In genomic region chr6:56868565-56868964, GRCm38 (mm10) we compare ENCODE assay signal across 21 mouse cellular contexts. TPM values are rescaled to one million over a fixed set of nuclear protein-coding genes. Genes with fewer than 3 reads are reported as not detected.
DNase-seq lines count a peak whose midpoint lies in the region; ATAC-seq and TF ChIP-seq lines count a peak whose summit lies in the region.
"Had no signal": no experiment of that assay in that cellular context is flagged by ENCODE, and none has a peak within 500 bp of the region (broad histone marks: within the 10 kb centered on the region; RNA-seq: fewer than 3 reads in every experiment).

No protein-coding gene starts in this region.

- intact Hi-C loops in left cerebral cortex, postnatal 4 days (cut with DNase I), result no loop called here

- no peak overlapping the region for H3K4me3 ChIP-seq in liver, postnatal 0 days (ENCODE audit: low read depth, low read length)
- H3K4me3 ChIP-seq in liver, embryonic 11.5 days (ENCODE audit: low read depth, low read length), result no peak overlapping the region
- H3K4me3 ChIP-seq in hindbrain, embryonic 13.5 days, result no peak overlapping the region
- H3K4me3 ChIP-seq: forebrain, embryonic 13.5 days; heart, embryonic 15.5 days had no signal

- H3K4me2 ChIP-seq in liver, postnatal 0 days (ENCODE audit: low read depth, low read length), result no peak overlapping the region
- no peak overlapping the region for H3K4me2 ChIP-seq in liver, embryonic 11.5 days
- H3K4me2 ChIP-seq in hindbrain, embryonic 13.5 days, result no peak overlapping the region
- H3K4me2 ChIP-seq: forebrain, embryonic 13.5 days; heart, embryonic 15.5 days; lung, embryonic 14.5 days; midbrain, embryonic 11.5 days had no signal

- WGBS in liver, postnatal 0 days (ENCODE audit: insufficient replicate concordance), result 65% methylated on average over 8 of the region's 8 CpGs
- 70% methylated on average over 8 of the region's 8 CpGs for WGBS in liver, embryonic 11.5 days
- 77% methylated on average over 8 of the region's 8 CpGs for WGBS in hindbrain, embryonic 13.5 days

- H3K9me3 ChIP-seq in liver, postnatal 0 days (ENCODE audit: low read length), result no peaks in the 10 kb centered on the region
- H3K9me3 ChIP-seq in liver, embryonic 11.5 days (ENCODE audit: control insufficient read depth, low read length), result no peaks in the 10 kb centered on the region
- no peaks in the 10 kb centered on the region for H3K9me3 ChIP-seq in hindbrain, embryonic 13.5 days
- H3K9me3 ChIP-seq: forebrain, embryonic 13.5 days; heart, embryonic 15.5 days had no signal

- H3K27ac ChIP-seq in liver, postnatal 0 days (ENCODE audit: low read depth), result no peak overlapping the region
- H3K27ac ChIP-seq in liver, embryonic 11.5 days (ENCODE audit: low read depth, low read length), result no peak overlapping the region
- H3K27ac ChIP-seq in hindbrain, embryonic 13.5 days, result no peak overlapping the region
- H3K27ac ChIP-seq: forebrain, embryonic 13.5 days; heart, embryonic 15.5 days; hindbrain, postnatal 0 days; kidney, postnatal 0 days had no signal

- TF ChIP-seq EP300 in liver, postnatal 0 days (IDR thresholded peaks at IDR 0.05; ENCODE audit: low read depth), result no peak

- no peaks in the 10 kb centered on the region for H3K27me3 ChIP-seq in liver, postnatal 0 days (ENCODE audit: insufficient read depth, low read length)
- H3K27me3 ChIP-seq in liver, embryonic 11.5 days (replicated peaks; ENCODE audit: control insufficient read depth, insufficient read depth, low read length), result no peaks in the 10 kb centered on the region
- H3K27me3 ChIP-seq in hindbrain, embryonic 13.5 days, result no peaks in the 10 kb centered on the region
- H3K27me3 ChIP-seq: forebrain, embryonic 13.5 days; heart, embryonic 15.5 days had no signal

- TF ChIP-seq CTCF in liver, postnatal 0 days (IDR thresholded peaks at IDR 0.05; ENCODE audit: low read depth), result no peak

- no peaks in the 10 kb centered on the region for H3K36me3 ChIP-seq in liver, postnatal 0 days (replicated peaks; ENCODE audit: insufficient read depth, low read length)
- no peaks in the 10 kb centered on the region; the same call in 1 of the 2 replicates for H3K36me3 ChIP-seq in liver, embryonic 11.5 days (ENCODE audit: control insufficient read depth, insufficient read depth, low read length)
- H3K36me3 ChIP-seq in hindbrain, embryonic 13.5 days, result no peaks in the 10 kb centered on the region

- DNase-seq in liver, result peak; percentile 31
- no peak for DNase-seq in liver, postnatal 0 days
- no peak for DNase-seq in liver, embryonic 11.5 days (ENCODE audit: low spot score)
- no peak for DNase-seq in left cerebral cortex, postnatal 4 days
- no peak for DNase-seq in right cerebral cortex, adult 2 months (ENCODE audit: low spot score in 2 of 2)
- DNase-seq: B cell, adult 2 months; cerebellum, adult 9-10 months; heart, postnatal 4 days; kidney, adult 18-20 months; lung, embryonic 14.5 days; lung, postnatal 36 days; thymus, adult 18-20 months; thymus, postnatal 4 days had no signal

- H3K4me1 ChIP-seq in liver, postnatal 0 days (ENCODE audit: insufficient read depth), result no peaks in the 10 kb centered on the region
- H3K4me1 ChIP-seq in liver, embryonic 11.5 days (replicated peaks; ENCODE audit: control insufficient read depth, insufficient read depth, low read length), result peaks cover 23% of the 10 kb centered on the region
- no peaks in the 10 kb centered on the region for H3K4me1 ChIP-seq in hindbrain, embryonic 13.5 days (replicated peaks)
- H3K4me1 ChIP-seq: forebrain, embryonic 13.5 days had no signal

- no peak overlapping the region for H3K9ac ChIP-seq in liver, postnatal 0 days (replicated peaks)
- no peak overlapping the region for H3K9ac ChIP-seq in liver, embryonic 11.5 days (ENCODE audit: low read depth, low read length)
- H3K9ac ChIP-seq in hindbrain, embryonic 13.5 days, result no peak overlapping the region
- H3K9ac ChIP-seq: forebrain, embryonic 13.5 days; heart, embryonic 15.5 days; lung, embryonic 14.5 days had no signal

- ATAC-seq in liver, postnatal 0 days, result no peak
- ATAC-seq in liver, embryonic 11.5 days (replicated peaks; ENCODE audit: low FRiP score), result peak; percentile 70
- peak; percentile 80 for ATAC-seq in megakaryocyte-erythroid progenitor cell, adult 5-6 weeks (replicated peaks; ENCODE audit: low FRiP score, low TSS enrichment, poor library complexity, severe bottlenecking)
- no peak for ATAC-seq in hindbrain, embryonic 13.5 days (ENCODE audit: low FRiP score)
- ATAC-seq: forebrain, embryonic 13.5 days; hindbrain, postnatal 0 days had no signal

RNA-seq across cellular contexts. Expression of gene Fkbp9, which starts 36.7 kb away (rescaled TPM):
- polyA plus RNA-seq in liver, postnatal 0 days (2015; fragmentation: Nextera tagmentation; extraction: Ambion mirVana), result 16.3 and 17.9 TPM in 2 replicates
- 56.8 and 57.5 TPM in 2 replicates for polyA plus RNA-seq in liver, embryonic 11.5 days (2014; fragmentation: Nextera tagmentation; extraction: Ambion mirVana)
- total RNA-seq in megakaryocyte-erythroid progenitor cell, adult 5-6 weeks (2014; fragmentation: Nextera tagmentation), result 3.2 and 4.3 TPM in 2 replicates
- total RNA-seq in megakaryocyte-erythroid progenitor cell, adult 5-6 weeks (2017), result 6.6 and 7.4 TPM in 2 replicates
- 39.5 and 41.3 TPM in 2 replicates for polyA plus RNA-seq in hindbrain, embryonic 13.5 days (2015; fragmentation: Nextera tagmentation; extraction: Ambion mirVana)
- total RNA-seq in left cerebral cortex, postnatal 4 days (2021), result 10 to 100 TPM; 33.7 to 34.0 TPM

RNA-seq across cellular contexts. Expression of gene Nt5c3, which starts 55.2 kb away (rescaled TPM):
- 113 and 127 TPM in 2 replicates for polyA plus RNA-seq in liver, postnatal 0 days (2015; fragmentation: Nextera tagmentation; extraction: Ambion mirVana)
- 164 and 171 TPM in 2 replicates for polyA plus RNA-seq in liver, embryonic 11.5 days (2014; fragmentation: Nextera tagmentation; extraction: Ambion mirVana)
- total RNA-seq in megakaryocyte-erythroid progenitor cell, adult 5-6 weeks (2014; fragmentation: Nextera tagmentation), result 86.6 and 123 TPM in 2 replicates
- 83.5 and 116 TPM in 2 replicates for total RNA-seq in megakaryocyte-erythroid progenitor cell, adult 5-6 weeks (2017)
- 147 and 153 TPM in 2 replicates for polyA plus RNA-seq in hindbrain, embryonic 13.5 days (2015; fragmentation: Nextera tagmentation; extraction: Ambion mirVana)
- 10 to 100 TPM; 75.5 to 86.2 TPM for total RNA-seq in left cerebral cortex, postnatal 4 days (2021)

RNA-seq across cellular contexts. Expression of gene Vmn1r4, which starts 55.2 kb away (rescaled TPM):
- polyA plus RNA-seq in liver, postnatal 0 days (2015; fragmentation: Nextera tagmentation; extraction: Ambion mirVana), result 0.25 and 0.26 TPM in 2 replicates
- polyA plus RNA-seq in liver, embryonic 11.5 days (2014; fragmentation: Nextera tagmentation; extraction: Ambion mirVana), result 0.18 and 0.57 TPM in 2 replicates
- not detected in 2 replicates for total RNA-seq in megakaryocyte-erythroid progenitor cell, adult 5-6 weeks (2014; fragmentation: Nextera tagmentation)
- total RNA-seq in megakaryocyte-erythroid progenitor cell, adult 5-6 weeks (2017), result 0.42 TPM in 1 of 2 replicates, not detected in the other
- polyA plus RNA-seq in hindbrain, embryonic 13.5 days (2015; fragmentation: Nextera tagmentation; extraction: Ambion mirVana), result 0.44 and 0.65 TPM in 2 replicates
- total RNA-seq in left cerebral cortex, postnatal 4 days (2021), result under 1 TPM; 0.30 to 0.72 TPM
- polyA plus RNA-seq: small intestine, adult 2 months had no signal

Comparison
In these comparisons a context has a peak if more than half of its experiments do, and no peak if none do; other contexts are left out.
1. ATAC-seq: peak in liver, embryonic 11.5 days (single experiment) and megakaryocyte-erythroid progenitor cell, adult 5-6 weeks (single experiment); none in liver, postnatal 0 days (single experiment) and hindbrain, embryonic 13.5 days (single experiment).